Mouse (Mus musculus): Measurements from ENCODE around the gene Atad1. TPM values are rescaled to one million over a fixed set of nuclear protein-coding genes. Genes with fewer than 3 reads are reported as not detected.

Gene Atad1
- polyA plus RNA-seq, 1 experiment from 2014 or later, result 76.1 TPM

- Histone ChIP-seq H3K36me3 (no peaks in the 10 kb centered on the region), H3K9me3 (no peaks in the 10 kb centered on the region), H3K27ac (peak overlapping the region; percentile 99), H3K4me1 (replicated peaks) (peaks cover 14% of the 10 kb centered on the region; the same call in 1 of the 2 replicates), H3K27me3 (replicated peaks) (0 out of 2 replicates have a peak, but pooled peaks cover 3% of the 10 kb centered on the region), H3K9ac (peak overlapping the region; percentile 99), H3K4me2 (replicated peaks) (peak overlapping the region; percentile 72), H3K4me3 (replicated peaks) (peak overlapping the region; percentile 72)
- WGBS, result under 1% methylated on average over 69 of the region's 69 CpGs
- ATAC-seq, result no peak
These were observed 18.5 kb upstream of the Atad1 start for GRCm38 (mm10) chr19:32757831-32758792.

GRCm38 (mm10) chr19:32756900-32757725 is 17.5 kb upstream of the Atad1 start, which contains the start of gene Pten:
TSS of gene Pten (plus strand) at chr19:32757497.
- ATAC-seq, result peak; percentile 91
- Histone ChIP-seq H3K27ac (peak within 1 kb of the TSS; percentile 99), H3K4me3 (replicated peaks) (peak within 1 kb of the TSS; percentile 72)

GRCm38 (mm10) chr19:32756636-32756899 is 17.0 kb upstream of the Atad1 start:
- Histone ChIP-seq H3K9ac (peak overlapping the region; percentile 87), H3K4me2 (replicated peaks) (peak overlapping the region; percentile 92), H3K27me3 (replicated peaks) (0 out of 2 replicates have a peak, but pooled peaks cover 3% of the 10 kb centered on the region), H3K36me3 (no peaks in the 10 kb centered on the region), H3K4me1 (replicated peaks) (peaks cover 12% of the 10 kb centered on the region; the same call in 1 of the 2 replicates), H3K27ac (peak overlapping the region; percentile 97), H3K9me3 (no peaks in the 10 kb centered on the region), H3K4me3 (replicated peaks) (peak overlapping the region; percentile 72)
- peak; percentile 37 for ATAC-seq
- under 1% methylated on average over 14 of the region's 14 CpGs for WGBS

More at GRCm38 (mm10) chr19:32756900-32757725, 17.5 kb upstream of the Atad1 start, which contains the start of gene Pten:
- Histone ChIP-seq H3K9ac (peak within 1 kb of the TSS; percentile 99), H3K4me2 (replicated peaks) (peak within 1 kb of the TSS; percentile 92), H3K27me3 (replicated peaks) (0 out of 2 replicates have a peak, but pooled peaks cover 3% of the 10 kb centered on the region), H3K36me3 (no peaks in the 10 kb centered on the region), H3K4me1 (replicated peaks) (peaks cover 12% of the 10 kb centered on the region; the same call in 1 of the 2 replicates), H3K9me3 (no peaks in the 10 kb centered on the region)
- WGBS, result under 1% methylated on average over 72 of the region's 77 CpGs

GRCm38 (mm10) chr19:32755792-32756635 is 16.4 kb upstream of the Atad1 start:
- WGBS, result 0% methylated on average over 53 of the region's 53 CpGs
- H3K27ac ChIP-seq, result peak overlapping the region; percentile 97
- H3K9me3 ChIP-seq, result no peaks in the 10 kb centered on the region
- H3K4me3 ChIP-seq (replicated peaks), result peak overlapping the region; percentile 72
- peaks cover 12% of the 10 kb centered on the region; the same call in 1 of the 2 replicates for H3K4me1 ChIP-seq (replicated peaks)
- H3K4me2 ChIP-seq (replicated peaks), result peak overlapping the region; percentile 92
- ATAC-seq, result peak; percentile 78
- no peaks in the 10 kb centered on the region for H3K36me3 ChIP-seq
- H3K9ac ChIP-seq, result peak overlapping the region; percentile 87
- H3K27me3 ChIP-seq (replicated peaks), result 0 out of 2 replicates have a peak, but pooled peaks cover 3% of the 10 kb centered on the region

GRCm38 (mm10) chr19:32755104-32755791 is 15.7 kb upstream of the Atad1 start:
- no peak for ATAC-seq

GRCm38 (mm10) chr19:32754188-32755000 is 14.8 kb upstream of the Atad1 start:
- no peak overlapping the region for H3K9ac ChIP-seq
- 0 out of 2 replicates have a peak, but pooled peaks cover 3% of the 10 kb centered on the region for H3K27me3 ChIP-seq (replicated peaks)
- no peak for ATAC-seq
- peaks cover 10% of the 10 kb centered on the region; the same call in 1 of the 2 replicates for H3K4me1 ChIP-seq (replicated peaks)
- WGBS, result 42% methylated on average over 15 of the region's 15 CpGs
- H3K27ac ChIP-seq, result peak overlapping the region; percentile 9; the same call in 1 of the 2 replicates
- H3K4me2 ChIP-seq (replicated peaks), result peak overlapping the region; percentile 92
- H3K4me3 ChIP-seq (replicated peaks), result no peak overlapping the region
- H3K36me3 ChIP-seq, result no peaks in the 10 kb centered on the region
- no peaks in the 10 kb centered on the region for H3K9me3 ChIP-seq

More at GRCm38 (mm10) chr19:32755104-32755791, 15.7 kb upstream of the Atad1 start:
- Histone ChIP-seq H3K4me2 (replicated peaks) (peak overlapping the region; percentile 92), H3K4me1 (replicated peaks) (peaks cover 10% of the 10 kb centered on the region; the same call in 1 of the 2 replicates), H3K4me3 (replicated peaks) (peak overlapping the region; percentile 72), H3K9ac (peak overlapping the region; percentile 87), H3K27ac (peak overlapping the region; percentile 97), H3K36me3 (no peaks in the 10 kb centered on the region), H3K9me3 (no peaks in the 10 kb centered on the region), H3K27me3 (replicated peaks) (0 out of 2 replicates have a peak, but pooled peaks cover 3% of the 10 kb centered on the region)
- 4% methylated on average over 12 of the region's 12 CpGs for WGBS

- H3K9ac ChIP-seq, result no peak overlapping the region
- H3K9me3 ChIP-seq, result no peaks in the 10 kb centered on the region
- 0 out of 2 replicates have a peak, but pooled peaks cover 3% of the 10 kb centered on the region for H3K27me3 ChIP-seq (replicated peaks)
- H3K4me3 ChIP-seq (replicated peaks), result no peak overlapping the region
- no peak for ATAC-seq
- peaks cover 10% of the 10 kb centered on the region; the same call in 1 of the 2 replicates for H3K4me1 ChIP-seq (replicated peaks)
- whole genome bisulfite sequencing, result 91% methylated on average over 3 of the region's 3 CpGs
- H3K4me2 ChIP-seq (replicated peaks), result no peak overlapping the region
- H3K36me3 ChIP-seq, result no peaks in the 10 kb centered on the region
- H3K27ac ChIP-seq, result no peak overlapping the region
These were observed 13.8 kb upstream of the Atad1 start for GRCm38 (mm10) chr19:32753386-32753785.

GRCm38 (mm10) chr19:32752357-32752756 is 12.8 kb upstream of the Atad1 start:
- Histone ChIP-seq H3K36me3 (no peaks in the 10 kb centered on the region), H3K4me3 (replicated peaks) (no peak overlapping the region), H3K4me2 (replicated peaks) (no peak overlapping the region), H3K4me1 (replicated peaks) (peaks cover 10% of the 10 kb centered on the region; the same call in 1 of the 2 replicates), H3K9ac (no peak overlapping the region), H3K27ac (no peak overlapping the region), H3K9me3 (no peaks in the 10 kb centered on the region), H3K27me3 (replicated peaks) (0 out of 2 replicates have a peak, but pooled peaks cover 3% of the 10 kb centered on the region)
- ATAC-seq, result no peak
- WGBS, result 91% methylated on average over 6 of the region's 6 CpGs

GRCm38 (mm10) chr19:32749425-32749824 is 9.8 kb upstream of the Atad1 start:
- Histone ChIP-seq H3K27me3 (replicated peaks) (0 out of 2 replicates have a peak, but pooled peaks cover 1% of the 10 kb centered on the region), H3K27ac (no peak overlapping the region), H3K9me3 (no peaks in the 10 kb centered on the region), H3K4me3 (replicated peaks) (no peak overlapping the region), H3K36me3 (no peaks in the 10 kb centered on the region), H3K4me1 (replicated peaks) (no peaks in the 10 kb centered on the region), H3K4me2 (replicated peaks) (no peak overlapping the region), H3K9ac (no peak overlapping the region)
- WGBS, result 26% methylated on average over 6 of the region's 6 CpGs
- ATAC-seq, result no peak

- WGBS, result 87% methylated on average over 4 of the region's 4 CpGs
- no peak overlapping the region for H3K4me2 ChIP-seq (replicated peaks)
- no peak for ATAC-seq
These were observed 1.2 kb upstream of the Atad1 start for GRCm38 (mm10) chr19:32740641-32741345.

More at GRCm38 (mm10) chr19:32740641-32741345, 1.2 kb upstream of the Atad1 start:
- Histone ChIP-seq H3K4me1 (replicated peaks) (no peaks in the 10 kb centered on the region), H3K9me3 (no peaks in the 10 kb centered on the region), H3K9ac (no peak overlapping the region), H3K27ac (no peak overlapping the region), H3K27me3 (replicated peaks) (no peaks in the 10 kb centered on the region), H3K4me3 (replicated peaks) (no peak overlapping the region), H3K36me3 (no peaks in the 10 kb centered on the region)
